Mouse (Mus musculus) spleen, postnatal 4 days (tissue): ENCODE measurements around the gene Nynrin.
A peak's percentile ranks its signal among the peaks of the same experiment; 100 is the strongest.

Experiments used
- DNase-seq, 2 experiments: peaks; one replicate each; pipeline ENCODE4 v3.0.0; 2022; ENCODE audit warnings: low spot score in 2 of 2

Nynrin gene

DNA sequence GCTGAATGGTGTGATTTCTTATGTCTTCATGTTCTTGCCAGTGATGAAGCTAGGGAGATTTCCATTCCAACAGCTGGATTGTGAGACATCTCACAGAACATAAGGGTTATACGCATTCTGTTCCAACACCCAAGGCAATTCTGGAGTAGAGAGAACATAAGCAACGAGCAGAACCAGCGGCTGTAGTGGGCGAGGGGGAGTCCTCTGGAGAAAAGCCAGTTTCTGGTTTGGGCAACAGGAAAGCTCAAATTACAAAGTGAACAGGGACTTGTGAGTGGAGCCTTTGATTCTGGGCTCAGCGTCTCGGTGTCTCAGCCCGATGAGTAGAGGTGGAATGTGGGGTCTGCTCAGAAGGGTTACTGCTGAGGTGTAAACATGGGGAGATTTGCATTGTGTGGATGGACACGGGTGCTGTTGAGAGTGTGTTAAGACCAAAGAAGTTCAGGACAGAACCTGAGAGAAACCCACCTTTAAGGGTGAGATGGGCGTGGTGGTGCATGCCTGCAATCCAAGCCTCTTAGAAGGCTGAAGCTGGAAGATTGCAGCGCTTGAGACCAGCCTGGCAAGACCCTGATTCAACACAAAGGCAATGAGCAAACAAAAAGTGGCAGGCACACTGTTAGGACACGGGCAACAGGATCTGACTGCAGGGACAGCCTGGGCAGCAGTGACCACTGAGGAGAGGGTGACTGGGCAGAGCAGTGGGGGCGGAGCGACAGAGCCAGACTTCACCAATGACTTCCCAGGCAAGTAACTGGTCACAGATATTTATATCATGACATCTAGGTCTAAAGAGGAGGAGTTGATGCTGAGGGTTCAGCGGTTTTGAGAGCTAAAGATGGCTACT is 23.9 kb downstream of the Nynrin start:
- no peak for DNase-seq

DNA sequence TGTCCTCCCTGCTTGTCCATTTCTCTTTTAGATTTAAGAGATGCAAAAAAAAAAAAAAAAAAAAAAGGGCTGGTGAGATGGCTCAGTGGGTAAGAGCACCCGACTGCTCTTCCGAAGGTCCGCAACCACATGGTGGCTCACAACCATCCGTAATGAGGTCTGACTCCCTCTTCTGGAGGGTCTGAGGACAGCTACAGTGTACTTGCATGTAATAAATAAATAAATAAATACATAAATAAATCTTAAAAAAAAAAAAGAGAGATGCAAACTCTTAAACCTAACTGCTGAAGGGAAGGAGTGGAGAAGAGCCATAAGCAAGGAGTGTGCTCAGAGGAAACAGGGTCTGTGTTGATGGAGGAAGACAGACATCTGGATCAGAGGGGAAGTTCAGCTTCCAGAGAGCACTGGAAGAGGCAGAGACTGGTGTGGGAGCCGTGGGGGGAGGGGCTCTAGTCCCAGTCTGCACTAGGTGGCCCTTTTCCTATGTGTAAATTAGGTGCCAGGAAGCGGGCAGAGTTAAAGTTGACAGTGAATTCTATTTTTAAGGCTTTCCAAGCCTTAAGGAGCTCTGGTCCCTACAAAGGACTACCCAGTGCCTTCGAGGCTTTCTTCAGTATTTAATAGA is 24.6 kb downstream of the Nynrin start:
- DNase-seq, result no peak

DNA sequence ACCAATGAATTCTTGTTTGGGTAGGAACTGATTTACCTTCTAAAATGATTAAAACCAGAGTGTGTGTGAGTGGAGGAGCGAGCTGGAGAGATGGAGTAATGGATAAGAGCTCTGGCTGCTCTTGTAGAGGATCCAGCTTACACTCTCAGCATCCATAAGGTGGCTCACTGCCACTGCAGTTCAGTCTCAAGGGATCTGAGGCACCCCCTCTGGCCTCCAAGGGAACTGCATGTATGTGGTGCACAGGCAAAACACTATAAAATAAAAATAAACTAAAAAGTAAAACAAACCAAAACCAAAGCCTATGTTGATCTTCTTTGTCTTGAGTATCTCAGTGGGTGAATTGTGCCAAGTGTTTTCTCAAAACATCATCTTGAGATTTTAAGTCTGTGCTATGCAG is 25.8 kb downstream of the Nynrin start:
- peak; percentile 76 to 86 for DNase-seq

DNA sequence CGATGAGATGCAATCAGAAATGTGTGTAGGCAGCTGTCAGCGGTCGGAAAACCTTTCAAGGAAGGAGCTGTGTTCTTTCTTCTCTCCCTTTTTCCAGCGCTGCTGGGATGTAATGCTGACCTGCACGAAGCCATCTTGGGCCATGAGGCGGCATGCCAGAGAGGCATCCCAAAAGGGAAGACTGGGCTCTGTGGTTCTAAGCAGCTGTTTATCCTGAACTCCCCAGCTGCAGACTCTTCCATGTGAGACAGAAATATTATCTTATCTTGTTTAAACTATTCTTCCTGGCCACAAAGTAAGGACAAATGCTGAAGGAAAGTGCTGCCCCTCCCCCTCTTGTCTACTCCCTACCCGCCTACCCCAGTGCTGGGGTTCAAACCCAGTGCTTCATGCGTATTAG is 27.2 kb downstream of the Nynrin start:
- no peak for DNase-seq

DNA sequence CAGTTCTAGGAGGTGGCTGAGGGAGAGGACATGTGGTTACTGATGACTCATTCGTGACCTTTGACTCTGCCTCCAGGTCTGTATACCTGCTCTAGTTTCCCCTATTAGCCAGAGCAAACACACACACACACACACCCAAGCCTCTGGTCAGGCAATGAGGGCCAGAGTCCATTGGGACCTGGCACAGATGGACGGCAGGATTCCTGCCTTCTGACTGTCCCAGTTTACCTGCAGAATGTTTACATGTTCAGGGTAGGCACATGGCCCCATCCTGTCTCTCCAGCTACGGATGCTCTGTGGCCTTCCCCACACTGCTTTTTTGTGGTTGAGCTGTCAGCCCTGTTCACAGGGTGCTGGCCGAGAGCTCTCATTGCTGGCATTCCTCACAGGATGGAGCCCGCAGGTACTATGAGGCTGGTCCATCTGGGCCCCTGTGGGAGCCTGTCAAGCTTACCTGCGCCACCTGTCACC is 28.4 kb downstream of the Nynrin start:
- no peak for DNase-seq

DNA sequence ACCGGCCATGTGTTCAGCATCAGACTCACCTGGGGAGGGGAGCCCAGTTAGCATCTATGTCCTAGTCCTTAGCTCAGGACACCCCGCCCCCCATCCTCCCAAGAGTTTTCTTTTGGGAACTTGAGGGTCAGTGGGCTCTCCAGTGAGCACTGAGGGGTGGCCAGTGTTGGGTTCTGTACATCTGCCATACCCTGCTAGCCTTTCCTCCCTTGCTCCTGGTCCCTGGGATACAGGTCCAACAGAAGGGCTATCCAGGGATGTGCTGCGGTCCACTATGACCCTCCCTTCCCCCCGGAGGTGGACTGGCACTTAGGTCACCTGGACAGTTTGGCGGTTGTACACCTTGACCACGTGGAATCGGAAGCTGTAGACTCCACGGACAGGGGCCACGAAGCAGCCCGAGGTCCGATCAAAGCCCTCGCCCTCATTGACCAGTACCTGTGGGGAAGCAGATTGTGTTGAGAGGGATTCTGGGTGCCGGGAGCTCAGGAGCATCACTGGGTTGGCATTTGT is 29.4 kb downstream of the Nynrin start:
- DNase-seq, result no peak

DNA sequence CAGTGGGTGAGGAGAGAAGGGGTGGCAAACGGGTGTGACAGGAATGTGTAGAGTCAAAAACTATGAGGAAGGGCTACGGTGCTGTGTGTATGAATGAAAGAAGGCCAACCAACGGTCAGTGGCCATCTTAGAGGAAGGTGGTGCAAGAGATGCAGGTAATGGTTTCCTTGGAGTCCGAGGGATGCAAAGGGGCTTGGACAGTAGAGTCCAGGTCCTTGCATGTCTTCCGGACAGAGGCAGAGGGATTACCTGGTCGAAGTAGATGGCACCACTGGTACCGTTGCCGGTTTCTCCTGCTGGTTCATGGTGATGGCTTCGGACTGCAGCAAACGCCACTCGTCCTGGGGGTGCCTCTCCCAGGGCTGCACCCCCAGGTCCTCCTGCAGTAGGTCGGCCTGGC is 29.9 kb downstream of the Nynrin start:
- no peak for DNase-seq

DNA sequence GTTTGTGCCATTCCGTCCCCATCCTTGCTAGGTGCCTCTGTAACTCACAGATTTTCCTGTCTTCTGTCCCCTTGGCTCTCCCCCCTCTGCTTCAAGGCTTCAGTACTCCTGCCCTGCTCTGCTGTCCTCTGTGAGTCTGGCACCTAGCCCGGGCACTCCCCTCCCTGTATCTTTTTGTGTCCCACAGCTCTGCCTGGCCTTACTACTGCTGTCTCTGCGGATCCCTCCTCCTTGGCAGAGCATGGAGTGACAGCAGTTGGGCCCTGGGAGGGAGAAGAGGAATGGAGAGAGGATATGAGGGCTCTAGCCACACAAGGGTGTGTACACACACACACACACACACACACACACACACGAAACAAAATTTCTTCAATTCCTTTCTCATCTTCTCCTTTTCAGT is 30.4 kb downstream of the Nynrin start, which contains the start of gene Cbln3:
Cbln3 (minus strand) TSS at position 227 of the 400 bp plus-strand sequence.
- peak; percentile 48 to 69 for DNase-seq

DNA sequence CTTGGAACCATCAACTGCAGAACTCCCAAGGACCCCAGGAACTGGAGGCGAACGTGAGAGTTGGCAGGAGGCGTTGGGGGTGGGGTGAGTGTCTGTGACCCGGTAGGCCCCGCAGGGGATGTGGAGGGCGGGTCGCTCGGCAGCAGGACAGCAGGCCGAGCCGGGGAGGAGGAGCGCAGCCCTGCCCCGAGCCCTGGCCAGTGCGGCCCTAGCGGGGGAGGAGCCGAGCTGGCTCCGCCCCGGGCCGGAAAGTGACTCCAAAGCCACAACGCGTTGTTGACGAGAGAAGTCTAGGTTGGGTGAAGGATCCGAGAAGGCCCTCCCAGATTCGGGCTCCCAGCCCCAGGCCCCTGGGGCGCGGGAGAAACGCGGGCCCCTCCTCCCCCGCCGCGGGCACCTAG is 30.9 kb downstream of the Nynrin start, which contains the start of gene Khnyn:
Khnyn (plus strand) TSS at position 235 of the 401 bp plus-strand sequence.
- DNase-seq, result peak; percentile 86 to 92

DNA sequence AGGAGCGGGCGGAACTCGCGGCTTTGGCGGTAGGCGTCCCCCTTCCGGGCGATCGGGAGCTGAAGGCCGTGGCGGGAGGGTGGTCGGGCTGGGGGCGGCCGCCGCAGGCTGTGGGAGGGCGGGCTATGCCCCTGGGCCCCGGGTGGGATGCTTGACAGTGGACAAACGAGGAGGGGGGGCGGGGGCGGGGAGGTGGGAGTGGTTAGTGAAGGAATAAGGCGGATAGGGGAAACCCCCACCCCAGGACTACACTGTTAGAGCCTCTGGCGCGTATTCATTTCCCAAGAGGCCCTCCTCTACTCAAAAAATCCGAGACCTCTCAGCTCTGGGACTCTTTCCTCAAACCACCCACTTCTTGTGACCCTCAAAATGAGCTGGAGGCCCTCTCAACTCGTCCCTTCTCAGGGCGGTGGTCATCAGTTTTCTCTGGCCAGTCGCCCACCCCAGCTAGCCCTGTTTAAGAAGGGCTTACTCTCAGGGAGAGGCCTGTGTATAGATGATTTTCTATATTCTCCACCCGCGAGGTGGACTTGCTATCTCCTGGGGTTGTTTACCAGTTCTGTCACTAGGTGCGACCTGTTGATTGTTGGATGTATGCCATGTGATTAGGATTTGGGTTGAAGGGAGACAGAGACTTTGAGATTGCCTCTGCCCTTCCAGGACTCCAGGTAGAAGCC is 31.4 kb downstream of the Nynrin start:
- peak in 1 of 2 experiments; percentile 70 for DNase-seq

DNA sequence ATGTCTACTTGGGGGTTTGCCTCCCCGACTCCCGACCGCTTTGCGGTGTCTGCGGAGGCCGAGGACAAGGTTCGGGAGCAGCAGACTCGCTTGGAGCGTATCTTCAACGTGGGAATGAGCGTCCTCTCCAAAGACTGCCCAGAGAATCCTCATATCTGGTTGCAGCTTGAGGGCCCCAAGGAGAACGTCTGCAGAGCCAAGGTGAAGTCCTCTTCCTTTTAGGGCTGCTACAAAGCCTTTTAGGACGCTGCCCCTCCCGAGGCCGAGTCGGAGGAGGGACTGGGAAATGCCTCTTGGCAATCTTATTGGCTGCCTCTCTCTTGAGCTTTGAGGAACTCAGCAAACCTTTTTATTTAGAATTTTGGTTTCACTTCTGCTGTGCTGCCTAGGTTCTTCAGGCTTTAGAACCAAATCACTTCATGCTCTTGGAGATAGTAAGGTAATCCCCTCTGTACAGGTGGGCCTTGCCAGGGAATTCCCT is 32.0 kb downstream of the Nynrin start:
- peak; percentile 66 to 79 for DNase-seq

DNA sequence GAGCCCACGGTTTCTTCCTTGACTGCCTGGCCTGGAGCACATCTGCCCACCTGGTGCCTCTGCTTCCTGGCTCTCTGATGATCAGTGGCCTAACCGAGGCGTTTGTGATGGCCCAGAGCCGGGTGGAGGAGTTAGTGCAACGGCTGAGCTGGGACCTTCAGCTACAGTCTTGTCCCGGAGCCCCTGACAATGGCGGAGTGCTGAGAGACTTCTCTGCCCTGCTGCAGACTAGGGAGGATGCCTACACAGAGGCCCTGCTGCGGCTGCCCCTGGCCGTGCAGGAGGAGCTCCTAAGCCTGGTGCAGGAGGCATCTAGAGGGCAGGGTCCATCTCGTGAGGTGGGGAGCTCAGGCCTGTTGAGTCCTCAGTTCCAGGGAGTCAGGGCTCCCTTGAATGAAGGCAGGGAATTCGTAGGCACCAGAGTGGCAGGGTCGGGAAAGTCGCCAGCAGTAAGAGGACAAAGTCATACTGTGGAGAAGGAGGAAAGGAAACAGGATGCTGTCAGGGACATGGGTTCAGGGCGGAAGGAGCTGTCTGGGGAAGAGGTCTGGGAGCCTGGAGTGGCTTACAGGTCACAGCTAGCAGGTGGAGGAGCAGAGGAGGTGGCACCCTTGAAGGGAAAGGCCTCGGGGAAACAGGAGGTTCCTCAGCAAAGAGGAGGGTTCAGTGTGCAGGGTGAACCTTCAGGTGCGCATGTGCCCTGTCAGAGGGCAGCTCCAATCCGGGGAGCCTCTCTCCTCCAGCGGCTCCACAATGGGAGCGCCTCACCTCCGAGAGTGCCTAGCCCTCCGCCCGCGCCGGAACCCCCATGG is 33.0 kb downstream of the Nynrin start:
- no peak for DNase-seq

DNA sequence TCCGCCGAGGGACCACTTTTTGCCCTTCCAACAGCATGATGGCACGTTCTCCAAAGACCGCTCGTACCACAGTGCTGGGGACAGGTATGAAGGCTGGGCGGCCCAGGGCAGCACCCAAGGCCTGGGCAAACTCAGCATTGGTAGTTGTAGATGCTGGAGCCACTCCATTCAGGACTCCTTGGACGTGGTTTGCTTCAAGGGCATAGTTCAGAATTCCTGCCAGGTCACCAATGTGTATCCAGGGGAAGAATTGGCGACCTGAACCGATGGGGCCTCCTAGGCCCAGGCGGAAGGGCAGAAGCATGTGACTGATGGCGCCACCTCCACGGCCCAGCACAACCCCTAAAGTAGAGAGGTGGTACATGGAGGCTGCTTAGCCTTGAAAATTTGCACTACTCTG is 43.9 kb downstream of the Nynrin start:
- DNase-seq, result no peak

DNA sequence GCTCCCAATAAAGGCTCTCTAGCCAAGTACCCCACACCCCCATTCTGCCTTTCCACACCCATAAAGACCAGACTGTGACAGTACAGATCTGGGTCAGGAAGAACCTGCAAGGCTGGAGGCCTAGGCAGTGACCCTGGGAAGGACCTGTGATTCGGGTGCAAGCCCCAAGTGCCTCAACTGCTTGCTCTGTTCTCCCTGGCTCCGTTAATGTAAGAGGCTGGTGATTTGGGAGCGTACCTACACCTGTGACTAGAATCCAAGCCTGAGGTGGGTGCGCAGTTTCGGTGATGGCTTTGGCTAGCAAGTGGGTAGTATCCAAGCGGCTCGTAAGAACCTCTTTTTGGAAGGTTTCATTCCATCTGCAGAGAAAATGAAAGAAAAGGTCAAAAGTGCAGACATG is 45.1 kb downstream of the Nynrin start:
- DNase-seq, result no peak

DNA sequence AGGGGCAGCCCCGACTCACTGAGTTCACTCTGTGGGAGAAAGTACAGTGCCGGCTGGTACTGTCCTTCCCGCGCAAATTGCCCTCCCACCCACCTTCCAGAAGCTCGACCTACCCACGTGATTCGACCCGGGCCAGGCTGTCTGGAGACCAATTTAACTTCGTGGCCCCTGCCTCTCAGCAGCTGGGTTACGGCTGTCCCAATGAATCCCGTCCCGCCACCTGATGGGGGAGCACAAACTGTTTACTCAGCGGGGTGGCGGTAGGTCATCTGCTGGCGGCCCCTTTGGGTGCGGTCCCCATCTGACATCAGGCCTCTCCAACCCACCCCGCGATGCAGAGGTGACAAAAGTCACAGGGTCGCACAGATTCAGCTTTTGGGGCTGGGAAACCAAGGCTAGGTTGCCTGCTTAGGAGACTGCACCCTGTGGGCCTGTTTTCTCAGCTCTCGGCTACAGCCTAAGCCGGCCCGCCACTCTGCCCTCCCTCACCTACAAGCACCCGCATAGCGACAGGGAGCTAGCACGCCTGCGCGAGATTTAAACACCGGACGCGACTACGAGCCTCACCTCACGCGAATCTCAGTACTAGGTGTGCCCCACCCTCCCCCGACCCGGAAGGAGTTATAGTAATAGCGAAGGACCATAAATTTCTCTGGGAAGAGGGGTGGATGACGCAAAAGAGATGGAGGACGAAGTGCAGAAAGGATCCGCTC is 46.0 kb downstream of the Nynrin start, which contains the start of gene Sdr39u1:
Sdr39u1 (minus strand) TSS at position 593 of the 713 bp plus-strand sequence.
- peak; percentile 80 to 89 for DNase-seq

DNA sequence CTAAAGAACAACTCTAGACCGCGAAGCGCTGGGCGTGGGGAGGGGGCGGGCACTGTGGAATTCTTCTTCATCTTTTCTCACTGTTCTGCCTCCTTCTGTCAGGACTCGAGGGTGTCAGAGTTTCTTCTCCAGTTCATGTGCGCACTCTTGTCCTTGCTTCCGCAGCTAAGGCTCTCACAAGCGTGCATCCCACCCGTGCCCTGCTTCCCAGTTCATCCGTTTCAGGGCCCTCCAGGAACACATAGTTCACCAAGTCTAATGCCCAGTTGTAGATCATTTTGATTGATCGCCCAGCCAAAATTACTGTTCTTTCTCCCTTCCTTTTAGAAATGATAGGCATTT is 46.6 kb downstream of the Nynrin start:
- DNase-seq, result no peak

DNA sequence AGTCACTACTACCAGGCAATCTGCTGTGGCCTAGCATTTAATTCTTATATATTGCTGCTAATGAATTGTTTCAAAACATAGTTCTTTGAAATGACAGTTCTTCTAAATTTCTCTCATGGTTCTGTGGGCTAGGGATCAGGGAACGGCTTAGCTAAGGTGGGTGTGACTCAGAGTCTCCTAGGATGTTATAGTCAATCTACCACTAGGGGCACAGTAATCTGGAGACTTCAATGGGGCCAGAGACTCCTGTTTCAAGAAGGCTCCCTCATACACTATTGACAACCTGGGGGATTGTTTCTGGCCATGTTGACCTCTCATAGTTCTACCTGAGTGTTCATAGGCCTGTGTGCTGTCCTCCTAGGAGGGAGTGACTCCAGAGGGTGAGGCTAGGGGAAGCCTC is 51.7 kb downstream of the Nynrin start:
- no peak for DNase-seq

DNA sequence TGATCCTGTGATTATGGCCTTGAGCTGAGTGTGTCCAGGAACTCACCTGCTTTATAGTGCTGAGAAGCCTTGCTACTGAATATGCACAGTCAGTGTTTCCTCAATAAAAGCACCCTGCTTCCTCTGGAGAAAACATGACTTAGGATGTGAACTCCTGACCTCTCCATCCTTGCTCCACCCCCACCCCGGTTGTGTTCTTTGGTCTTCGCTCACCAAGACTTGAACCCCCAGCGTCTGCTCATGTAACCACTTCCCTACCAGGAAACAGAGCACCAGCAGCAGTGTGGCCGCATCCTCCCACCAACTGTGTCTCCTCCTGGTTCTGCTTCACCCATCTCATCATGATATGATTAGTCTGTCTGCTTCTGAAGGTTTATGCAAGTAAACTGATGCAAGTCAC is 59.6 kb downstream of the Nynrin start:
- no peak for DNase-seq

DNA sequence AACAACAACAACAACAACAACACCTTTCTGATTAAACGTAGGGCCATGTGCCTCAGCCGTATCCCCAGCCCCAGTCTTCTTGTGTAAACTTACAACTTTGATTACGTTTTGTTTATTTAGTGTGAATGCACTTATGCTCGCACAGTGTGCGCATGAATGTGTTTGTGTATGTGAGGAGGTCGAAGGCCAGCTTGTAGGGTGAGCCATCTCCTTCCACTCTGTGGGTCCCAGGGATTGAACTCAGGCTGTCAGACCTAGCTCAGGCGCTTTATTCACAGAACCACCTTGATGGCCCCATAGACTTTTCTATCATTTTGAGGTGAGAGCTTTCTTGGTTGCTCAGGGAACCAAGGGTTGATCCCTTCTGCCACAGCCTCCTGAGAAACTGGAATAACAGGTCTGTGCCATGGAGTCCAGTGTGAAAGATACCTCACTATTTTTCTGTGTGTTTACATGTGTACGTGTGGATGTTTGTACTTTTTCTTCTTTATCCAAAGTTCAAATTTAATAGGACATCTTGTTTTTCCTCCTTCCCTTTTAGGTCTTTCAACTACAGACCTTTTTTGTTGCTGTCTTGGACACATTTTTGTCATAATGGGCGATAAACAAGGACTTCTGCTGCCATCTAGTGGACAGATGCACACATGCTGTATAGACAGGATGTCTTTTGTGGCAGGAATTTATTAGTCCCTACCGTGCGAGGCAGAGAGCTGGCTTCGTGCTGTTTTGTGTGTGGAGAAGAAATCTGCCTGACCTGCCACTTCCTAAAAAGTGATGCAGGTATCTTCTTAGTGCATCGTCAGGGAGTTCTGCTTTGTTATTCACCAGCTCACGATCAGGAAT is 64.7 kb downstream of the Nynrin start:
- DNase-seq, result peak; percentile 67 to 79
